Mouse (Mus musculus) adrenal gland, postnatal 14 days (tissue): Measurements from ENCODE around the gene Traf3ip3. TPM values are rescaled to one million over a fixed set of nuclear protein-coding genes. Genes with fewer than 3 reads are reported as not detected.

Experiments
- DNase-seq: peaks from one replicate; pipeline ENCODE4 v3.0.0; 2021; ENCODE audit warnings: mixed read lengths
- total RNA-seq: library from RNA; stranded (reverse); gene quantifications from 2 replicates; pipeline ENCODE4 v1.2.3, GENCODE M21; 2021

The Traf3ip3 gene
- total RNA-seq, 1 experiment from 2014 or later, result 5.0 TPM

- no peak for DNase-seq
Observed at GRCm38 (mm10) chr1:193207503-193207902, 6.0 kb upstream of the Traf3ip3 start, which contains the start of gene Lamb3. TSS of gene Lamb3 (plus strand) at chr1:193207699.

DNA sequence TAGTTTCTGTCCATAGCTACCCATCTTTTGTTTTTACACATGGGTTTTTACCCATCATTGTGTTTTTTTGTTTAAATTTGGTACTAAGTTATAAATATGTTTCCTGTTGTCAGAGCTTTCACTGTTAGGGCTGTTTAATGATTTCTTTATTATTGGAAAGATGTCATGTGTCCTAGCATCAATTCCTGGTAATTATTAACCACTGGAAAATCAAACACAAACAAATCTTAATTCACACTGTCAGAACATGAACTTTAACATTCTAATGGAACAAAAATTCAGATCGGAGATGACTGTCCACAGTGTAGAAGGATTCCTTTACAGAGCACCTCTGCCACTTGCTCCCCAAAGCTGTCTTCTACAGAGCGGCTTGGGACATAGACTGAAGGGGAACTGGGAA is 3.9 kb upstream of the Traf3ip3 start:
- DNase-seq, result no peak

DNA sequence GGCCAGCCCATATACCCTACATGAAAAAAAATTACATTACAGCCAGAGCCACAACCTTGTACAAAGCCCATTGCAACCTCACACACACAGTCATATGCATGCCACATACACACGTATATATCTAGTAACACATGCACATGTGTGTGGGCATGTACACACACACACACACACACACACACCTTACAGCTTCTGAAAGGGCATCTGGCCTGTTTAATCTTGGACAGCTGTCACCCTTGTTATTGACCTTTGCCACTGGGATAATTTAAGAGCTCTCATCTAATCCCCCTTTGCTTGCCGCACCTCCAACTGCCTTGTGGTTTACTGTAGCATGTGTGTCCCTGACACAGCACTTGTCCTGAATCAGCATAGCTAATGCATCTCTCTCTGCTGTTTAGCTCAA is 2.3 kb upstream of the Traf3ip3 start:
- no peak for DNase-seq

DNA sequence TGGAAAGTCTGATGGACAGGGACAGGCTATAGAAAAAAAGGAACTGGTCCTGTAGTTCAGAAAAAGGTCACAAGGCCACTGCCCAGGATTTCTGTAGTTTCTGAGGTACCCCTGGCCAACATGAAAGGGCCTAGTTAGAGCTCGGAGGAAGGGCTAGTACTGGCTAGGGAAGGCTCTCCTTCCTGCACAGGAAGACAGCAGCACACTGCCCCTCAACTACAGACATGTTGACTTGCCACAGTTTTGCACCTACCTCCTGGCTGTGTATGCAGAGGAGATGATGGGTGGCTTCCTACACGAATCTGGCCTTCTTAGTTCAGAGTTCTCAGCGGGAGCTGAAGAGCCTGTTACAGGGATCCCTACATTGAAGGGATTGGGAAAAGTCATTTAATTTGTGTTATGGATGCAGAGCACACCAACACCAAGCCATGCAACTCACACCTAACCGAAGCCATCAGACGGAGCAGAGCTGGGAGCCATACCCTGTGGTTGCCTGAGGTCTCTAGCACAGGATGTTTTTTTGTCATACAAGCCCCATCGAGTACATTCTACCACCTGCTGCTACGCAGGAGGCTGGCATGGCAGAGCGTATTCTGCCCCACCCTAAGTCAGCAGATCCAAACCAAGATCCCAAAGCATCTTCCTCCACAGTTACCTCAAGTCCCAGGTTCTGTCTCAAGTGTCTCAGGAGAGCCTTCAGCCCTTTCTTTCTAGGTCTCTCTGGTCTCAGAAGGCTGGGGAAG is 692 bp downstream of the Traf3ip3 start:
- DNase-seq, result no peak

GRCm38 (mm10) chr1:193198312-193198711 is 3.2 kb downstream of the Traf3ip3 start:
- no peak for DNase-seq

DNA sequence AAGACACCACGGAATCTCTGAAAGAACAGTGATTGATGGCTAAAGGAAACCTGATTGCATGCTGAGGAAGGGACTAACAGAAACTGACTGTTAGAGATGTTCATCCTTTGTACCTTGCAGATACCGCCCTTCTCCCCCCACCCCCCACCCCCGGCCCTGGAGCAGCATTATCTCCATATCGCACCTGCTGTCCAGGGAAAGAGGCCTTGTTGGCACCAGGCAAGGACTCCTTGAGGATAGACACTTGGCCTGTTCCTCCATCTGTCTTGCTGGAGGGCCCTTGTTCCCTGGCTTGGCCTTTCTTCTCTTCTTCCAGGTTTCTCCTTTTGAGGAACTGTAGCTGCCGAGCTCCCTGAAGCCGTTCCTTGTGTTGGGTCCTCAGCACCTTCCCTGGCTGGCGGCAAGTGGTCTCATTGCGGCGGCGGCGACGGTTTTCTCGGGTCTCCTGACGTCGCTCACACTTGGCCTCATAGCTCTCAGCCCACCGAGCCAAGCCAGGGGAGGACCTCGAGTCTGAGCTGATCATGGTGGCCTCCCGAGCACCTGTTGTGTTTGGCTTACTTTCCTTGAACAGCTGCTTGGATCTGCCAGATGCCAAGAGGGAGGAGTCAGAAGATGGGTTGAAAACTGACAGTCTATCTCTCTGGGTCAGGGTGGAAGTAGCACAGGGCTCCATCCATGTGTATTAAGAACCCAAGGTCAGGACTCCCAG is 3.9 kb downstream of the Traf3ip3 start:
- no peak for DNase-seq

DNA sequence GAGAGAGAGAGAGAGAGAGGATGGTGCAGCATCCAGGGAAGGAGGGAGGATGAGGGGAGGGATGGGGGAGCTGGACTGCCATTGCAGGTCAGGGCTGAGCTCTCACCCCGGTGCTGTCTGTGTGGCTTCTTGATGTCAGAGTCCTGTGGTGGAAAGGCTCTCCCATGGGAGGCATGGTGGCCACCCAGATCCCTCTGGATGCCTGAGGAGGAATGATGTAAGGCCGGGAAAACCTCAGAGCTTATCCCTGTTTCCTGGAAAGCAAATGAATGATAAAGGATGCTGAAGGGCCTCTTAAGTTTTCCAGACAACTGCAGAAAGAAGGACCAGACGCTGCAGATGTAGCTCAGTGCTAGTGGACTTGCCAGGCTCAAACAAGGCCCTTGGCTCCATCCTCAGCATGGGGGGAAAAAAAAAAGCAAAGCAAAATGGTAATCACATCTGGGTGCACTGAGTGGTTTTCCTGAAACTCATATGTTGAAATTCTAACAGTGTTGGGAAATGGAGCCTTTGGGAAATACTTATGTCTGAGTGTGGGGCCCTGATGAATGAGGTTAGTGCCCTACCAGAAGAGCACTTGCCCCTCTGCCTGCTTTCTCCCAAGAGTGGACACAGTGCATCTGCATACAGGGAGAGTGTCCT is 6.2 kb downstream of the Traf3ip3 start:
- DNase-seq, result no peak

DNA sequence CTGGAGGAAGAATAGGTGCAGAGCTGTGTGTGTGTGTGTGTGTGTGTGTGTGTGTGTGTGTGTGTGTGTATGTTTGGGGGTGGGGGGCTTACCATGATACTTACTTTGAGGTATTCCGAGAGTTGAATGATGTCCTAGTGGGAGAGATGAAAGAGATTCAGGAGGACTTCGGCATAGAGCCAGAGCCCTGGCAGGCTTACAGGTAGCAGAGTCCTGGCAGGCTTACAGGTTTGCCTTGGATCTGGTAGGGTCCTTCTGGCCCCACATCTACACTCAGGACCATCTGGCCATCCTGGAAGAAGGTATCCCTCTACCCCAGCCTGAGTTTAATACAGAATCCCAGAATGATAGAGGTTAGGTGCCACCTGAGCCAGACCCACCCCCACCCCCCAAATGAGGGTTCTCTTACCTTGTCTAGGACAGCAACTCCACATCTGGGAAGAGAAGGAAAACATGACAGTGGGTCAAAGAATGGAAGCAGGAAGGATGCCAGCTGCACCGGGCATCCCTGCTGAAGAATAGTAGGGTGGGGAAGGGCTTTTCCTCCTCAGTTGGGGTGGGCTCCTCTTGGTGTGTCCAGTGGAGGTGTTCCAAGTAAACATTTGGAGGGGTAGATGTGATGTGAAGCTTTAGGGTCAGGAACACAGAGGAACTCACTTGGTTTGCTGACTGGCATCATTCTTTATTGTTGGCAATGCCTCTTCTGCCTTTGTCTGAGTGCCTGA is 6.9 kb downstream of the Traf3ip3 start:
- DNase-seq, result no peak

- DNase-seq, result no peak
Observed at GRCm38 (mm10) chr1:193191675-193192283, 9.7 kb downstream of the Traf3ip3 start.

- no peak for DNase-seq
Observed at GRCm38 (mm10) chr1:193189771-193190170, 11.7 kb downstream of the Traf3ip3 start.

- peak; percentile 57 for DNase-seq
Observed at GRCm38 (mm10) chr1:193189151-193189621, 12.3 kb downstream of the Traf3ip3 start.

DNA sequence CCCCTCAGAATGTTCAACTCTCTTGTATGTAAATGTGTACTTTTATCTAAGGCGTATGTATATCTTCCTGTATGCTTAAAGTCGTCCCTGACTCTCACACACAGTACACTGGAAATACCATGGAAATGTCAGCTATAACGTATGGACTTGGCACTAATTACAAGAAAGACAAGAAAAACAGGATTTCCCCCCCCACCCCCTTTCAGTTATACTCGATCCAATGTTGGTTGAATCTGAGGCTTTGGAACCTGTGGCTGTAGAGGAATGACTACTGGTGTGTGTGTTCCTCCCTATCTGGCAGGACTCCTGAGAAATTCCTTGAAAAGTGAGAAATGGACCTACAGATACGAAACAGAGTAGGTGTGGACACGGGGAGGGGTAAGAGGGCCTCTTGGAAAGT is 13.2 kb downstream of the Traf3ip3 start:
- DNase-seq, result no peak

GRCm38 (mm10) chr1:193181104-193181503 is 20.4 kb downstream of the Traf3ip3 start:
- DNase-seq, result no peak

DNA sequence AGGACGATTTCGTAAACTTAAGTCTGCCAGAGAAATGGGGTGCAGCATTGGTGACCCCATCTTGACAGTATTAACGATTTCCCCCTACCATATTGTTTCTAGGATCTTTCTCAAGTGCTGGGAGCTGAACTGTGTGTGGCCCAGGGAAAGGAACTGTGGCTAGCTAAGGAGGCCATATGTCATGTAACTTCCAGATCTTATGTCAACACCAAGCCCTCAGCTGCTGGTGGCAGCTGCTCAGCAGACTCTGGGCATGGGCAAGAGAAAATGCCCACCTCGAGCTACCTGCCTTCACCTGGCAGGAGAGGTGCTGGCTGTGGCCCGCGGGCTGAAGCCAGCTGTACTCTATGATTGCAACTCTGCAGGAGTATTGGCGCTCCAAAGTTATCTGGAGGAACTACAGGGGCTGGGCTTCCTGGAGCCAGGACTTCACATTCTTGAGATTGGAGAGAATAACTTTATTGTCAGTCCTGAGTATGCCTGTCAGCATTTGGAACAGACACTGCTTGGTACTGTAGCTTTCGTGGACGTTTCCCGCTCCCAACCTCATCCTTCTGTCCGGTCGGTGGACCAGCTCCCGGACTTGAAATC is 27.3 kb downstream of the Traf3ip3 start:
- DNase-seq, result no peak

- DNase-seq, result no peak
Observed at GRCm38 (mm10) chr1:193173810-193174129, 27.7 kb downstream of the Traf3ip3 start.

GRCm38 (mm10) chr1:193172991-193173809 is 28.3 kb downstream of the Traf3ip3 start:
- DNase-seq, result peak; percentile 97

DNA sequence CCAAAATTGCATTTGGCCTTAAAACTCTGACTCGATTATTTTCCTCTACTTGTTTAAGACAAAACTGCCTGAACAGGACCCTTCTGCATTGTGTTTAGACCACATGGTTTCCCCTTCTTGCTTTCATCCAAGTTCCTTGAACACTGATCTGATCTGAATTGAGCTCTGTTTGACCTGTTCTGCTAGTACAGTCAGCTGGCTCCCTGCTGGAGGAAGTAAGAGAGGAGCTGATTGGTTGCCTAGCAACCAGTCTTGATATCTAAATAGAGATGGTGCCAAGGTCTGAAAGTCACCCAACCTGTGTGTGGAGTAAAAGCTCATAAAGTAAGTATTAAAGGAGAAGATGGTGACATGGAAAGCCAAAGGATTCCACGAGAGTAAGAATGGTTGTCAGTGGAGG is 31.6 kb downstream of the Traf3ip3 start:
- DNase-seq, result no peak

DNA sequence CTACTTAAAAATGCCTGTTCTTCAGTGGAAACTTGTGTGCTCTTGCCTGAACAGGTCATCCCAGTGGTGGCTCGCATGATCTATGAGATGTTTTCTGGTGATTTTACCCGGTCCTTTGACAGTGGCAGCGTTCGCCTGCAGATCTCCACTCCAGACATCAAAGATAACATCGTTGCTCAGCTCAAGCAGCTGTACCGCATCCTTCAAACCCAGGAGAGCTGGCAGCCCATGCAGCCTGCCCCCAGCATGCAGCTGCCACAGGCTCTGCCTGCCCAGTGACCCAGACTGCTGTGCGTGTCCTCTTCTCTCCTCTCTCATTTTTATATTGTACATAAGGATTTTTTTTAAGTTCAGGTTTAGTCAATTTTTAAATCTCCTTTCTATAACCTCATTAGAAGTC is 32.3 kb downstream of the Traf3ip3 start:
- DNase-seq, result no peak

DNA sequence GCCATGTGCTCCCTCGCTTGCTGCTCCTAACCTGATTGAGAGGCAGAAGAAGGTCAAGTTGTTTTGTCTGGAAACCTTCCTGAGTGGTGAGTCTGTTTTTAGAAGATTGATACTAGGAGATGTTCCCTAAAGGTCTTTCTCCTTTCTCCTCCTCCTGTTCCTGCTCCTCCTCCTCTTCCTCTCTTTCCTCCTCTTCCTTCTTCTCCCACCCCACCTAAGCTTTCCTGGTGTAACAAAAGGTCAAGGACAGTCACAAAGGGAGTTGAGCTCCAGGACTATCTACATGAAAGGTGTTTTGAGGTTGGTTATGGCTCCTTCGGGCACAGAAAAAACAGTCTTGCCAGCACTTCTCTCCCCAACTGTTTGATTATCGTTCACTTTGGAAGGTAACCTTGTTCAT is 33.8 kb downstream of the Traf3ip3 start, which contains the start of gene A130010J15Rik:
Gene A130010J15Rik, plus strand, starts transcription at position 301 of the 400 bp plus-strand sequence.
- DNase-seq, result no peak

DNA sequence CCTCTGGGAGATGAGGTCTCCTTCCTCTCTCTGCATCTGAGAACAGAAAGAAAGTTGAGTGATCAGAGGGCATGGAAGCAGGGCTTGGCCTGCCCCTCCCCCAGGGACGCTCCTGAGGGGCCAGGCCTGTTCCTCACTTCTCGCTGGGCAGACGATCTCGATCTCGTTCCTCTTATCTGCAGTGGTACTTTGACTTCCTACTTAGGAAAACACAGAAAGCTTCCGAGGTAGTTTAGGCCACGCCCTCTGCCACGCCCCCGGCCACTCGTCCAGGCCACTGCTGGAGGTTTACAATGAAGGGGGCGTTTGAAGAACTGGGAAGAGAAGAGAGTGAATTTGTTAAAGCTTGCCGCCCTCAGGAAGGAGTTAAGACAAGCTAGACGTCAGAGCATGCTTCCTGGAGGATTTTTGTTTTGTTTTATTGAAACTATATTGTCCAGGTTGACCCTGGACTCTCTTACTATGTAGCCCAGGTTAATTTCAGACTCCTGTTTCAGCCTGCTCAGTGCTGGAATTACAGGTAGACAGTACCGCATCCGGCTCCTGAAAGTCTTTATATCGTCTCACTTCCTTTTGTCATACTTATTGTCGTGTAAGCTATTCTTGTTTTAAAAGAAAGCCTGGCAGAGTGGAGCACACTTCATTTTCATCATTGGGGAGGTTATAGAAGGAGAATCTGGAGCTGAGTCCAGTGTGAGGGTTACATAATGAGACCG is 41.0 kb downstream of the Traf3ip3 start:
- peak; percentile 71 for DNase-seq
